Mouse (Mus musculus) frontal cortex, postnatal 25 days (tissue): ENCODE results near the gene Exoc2.

Experiments used
- DNase-seq, 2 experiments: peaks; one replicate each; pipeline ENCODE4 v3.0.0; 2022; ENCODE audit warnings: low spot score in 2 of 2

The Exoc2 gene

GRCm38 (mm10) chr13:30777678-30778179 lies 196.2 kb downstream of the Exoc2 start:
- DNase-seq = no peak

- no peak for DNase-seq
Observed at GRCm38 (mm10) chr13:30776021-30776420, 197.9 kb downstream of the Exoc2 start.

- DNase-seq = no peak
Observed at GRCm38 (mm10) chr13:30767477-30768127, 206.3 kb downstream of the Exoc2 start.

- no peak for DNase-seq
Observed at GRCm38 (mm10) chr13:30766636-30767476, 207.0 kb downstream of the Exoc2 start.

DNA sequence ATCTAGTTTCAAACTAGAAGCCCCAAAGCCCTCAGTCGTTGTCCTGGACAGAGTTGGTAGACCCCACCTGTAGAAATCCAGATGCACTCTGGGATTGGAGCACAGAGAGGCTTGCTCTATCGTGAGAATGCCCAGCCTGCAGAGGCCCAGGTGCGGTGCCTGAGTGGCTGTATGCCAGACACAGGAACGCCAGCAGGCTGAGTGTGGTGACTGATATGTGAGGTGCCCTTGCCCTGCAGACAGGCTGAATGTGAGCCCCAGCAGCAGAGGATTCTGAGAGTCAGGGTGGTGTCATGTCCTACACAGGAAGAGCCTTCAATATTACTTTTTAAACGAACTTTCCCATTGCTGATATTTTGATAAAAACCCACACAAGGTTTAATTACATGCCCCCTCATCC lies 208.0 kb downstream of the Exoc2 start:
- DNase-seq = no peak

GRCm38 (mm10) chr13:30764014-30764740 lies 209.7 kb downstream of the Exoc2 start:
- DNase-seq = no peak
